Mouse (Mus musculus): ENCODE results near the gene Snrnp27. TPM values are rescaled to one million over a fixed set of nuclear protein-coding genes. Genes with fewer than 3 reads are reported as not detected.

The Snrnp27 gene
- total and polyA plus RNA-seq, 2 experiments from 2014 or later: 43.1 to 112 TPM

DNA sequence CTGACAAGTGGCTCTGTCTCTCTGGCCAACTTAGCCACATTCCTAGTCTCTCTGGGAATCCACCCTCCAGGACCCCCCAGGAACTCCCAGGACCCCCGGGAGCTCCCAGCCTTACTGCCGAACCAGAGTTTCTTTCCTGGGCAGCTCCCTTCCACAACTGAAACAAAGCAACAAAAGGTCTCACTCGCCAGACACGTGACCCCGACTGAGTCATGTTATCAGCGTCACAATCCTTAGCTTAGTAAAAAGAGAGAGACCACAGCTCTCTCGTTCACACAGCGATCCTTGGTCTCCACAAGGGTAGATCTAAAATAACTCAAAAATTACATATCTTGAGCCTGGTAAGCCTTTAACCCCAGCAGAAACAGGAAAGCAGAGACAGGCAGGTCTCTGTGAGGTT, 42.6 kb downstream of the Snrnp27 start:
- Histone ChIP-seq H3K9me3 (ENCODE audit: low read length) (no peaks in the 10 kb centered on the region), H3K4me1 (ENCODE audit: insufficient read depth, low read length) (no peaks in the 10 kb centered on the region), H3K4me2 (ENCODE audit: low read depth, low read length, poor library complexity, severe bottlenecking) (no peak overlapping the region), H3K9ac (replicated peaks; ENCODE audit: low read length, poor library complexity, severe bottlenecking) (no peak overlapping the region), H3K4me3 (ENCODE audit: low read depth, low read length) (no peak overlapping the region), H3K27me3 (ENCODE audit: insufficient read depth, low read length) (no peaks in the 10 kb centered on the region), H3K27ac (ENCODE audit: low read depth, low read length) (no peak overlapping the region), H3K36me3 (ENCODE audit: insufficient read depth, low read length) (no peaks in the 10 kb centered on the region)
- no peak for TF ChIP-seq CTCF (IDR thresholded peaks at IDR 0.05)
- no peak for DNase-seq (ENCODE audit: low spot score)
- 57% methylated on average over 8 of the region's 8 CpGs for WGBS
- ATAC-seq (ENCODE audit: low FRiP score): no peak

DNA sequence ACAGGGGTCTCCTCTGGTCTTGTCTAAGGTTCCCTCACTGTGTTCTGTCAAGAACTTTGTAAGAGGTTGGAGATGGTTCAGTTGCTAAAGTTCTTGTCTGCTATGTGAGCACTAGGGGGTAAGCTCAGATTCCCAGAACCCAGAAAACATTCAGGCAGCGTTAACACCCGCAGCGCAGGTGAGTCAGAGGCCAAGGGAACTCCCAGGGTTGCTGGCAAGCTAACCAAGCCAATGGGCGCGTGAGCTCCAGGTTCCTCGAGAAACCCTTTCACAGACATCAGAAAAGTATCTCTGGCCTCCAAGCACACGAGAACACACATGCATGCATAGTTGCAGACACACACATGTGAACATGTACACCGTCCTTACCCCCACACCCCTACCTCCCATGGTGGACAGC, 43.5 kb downstream of the Snrnp27 start:
- 87% methylated on average over 8 of the region's 8 CpGs for WGBS
- Histone ChIP-seq H3K9ac (replicated peaks; ENCODE audit: low read length, poor library complexity, severe bottlenecking) (no peak overlapping the region), H3K4me3 (ENCODE audit: low read depth, low read length) (no peak overlapping the region), H3K36me3 (ENCODE audit: insufficient read depth, low read length) (no peaks in the 10 kb centered on the region), H3K27me3 (ENCODE audit: insufficient read depth, low read length) (no peaks in the 10 kb centered on the region), H3K9me3 (ENCODE audit: low read length) (no peaks in the 10 kb centered on the region), H3K4me2 (ENCODE audit: low read depth, low read length, poor library complexity, severe bottlenecking) (no peak overlapping the region), H3K4me1 (ENCODE audit: insufficient read depth, low read length) (no peaks in the 10 kb centered on the region), H3K27ac (ENCODE audit: low read depth, low read length) (no peak overlapping the region)
- ATAC-seq (ENCODE audit: low FRiP score) (no peak), DNase-seq (ENCODE audit: low spot score) (no peak)
- TF ChIP-seq CTCF (IDR thresholded peaks at IDR 0.05): no peak

DNA sequence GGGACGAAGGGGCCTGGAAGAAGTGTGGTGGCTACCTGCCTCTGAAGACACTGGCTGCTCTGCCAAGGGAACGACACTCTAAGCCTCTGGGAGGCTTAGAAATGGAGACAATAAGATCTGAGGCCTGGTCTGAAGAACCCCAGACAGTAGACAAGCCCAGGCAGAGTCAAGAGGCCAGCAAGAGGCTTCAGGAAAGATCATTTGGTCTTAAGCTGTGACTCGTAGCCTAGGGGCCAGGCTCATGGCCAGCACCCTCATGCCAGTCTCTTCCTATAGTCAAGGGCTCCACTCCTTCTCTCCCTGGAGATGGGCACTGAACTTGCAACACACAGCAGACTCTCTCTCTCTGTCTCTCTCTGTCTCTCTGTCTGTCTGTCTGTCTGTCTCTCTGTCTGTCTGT, 44.2 kb downstream of the Snrnp27 start:
- no peak for TF ChIP-seq CTCF (IDR thresholded peaks at IDR 0.05)
- Histone ChIP-seq H3K4me2 (ENCODE audit: low read depth, low read length, poor library complexity, severe bottlenecking) (no peak overlapping the region), H3K27me3 (ENCODE audit: insufficient read depth, low read length) (no peaks in the 10 kb centered on the region), H3K4me1 (ENCODE audit: insufficient read depth, low read length) (no peaks in the 10 kb centered on the region), H3K4me3 (ENCODE audit: low read depth, low read length) (no peak overlapping the region), H3K9ac (replicated peaks; ENCODE audit: low read length, poor library complexity, severe bottlenecking) (no peak overlapping the region), H3K27ac (ENCODE audit: low read depth, low read length) (no peak overlapping the region), H3K9me3 (ENCODE audit: low read length) (no peaks in the 10 kb centered on the region), H3K36me3 (ENCODE audit: insufficient read depth, low read length) (no peaks in the 10 kb centered on the region)
- no peak for ATAC-seq (ENCODE audit: low FRiP score)
- WGBS: 61% methylated on average over 3 of the region's 3 CpGs
- DNase-seq (ENCODE audit: low spot score): no peak

DNA sequence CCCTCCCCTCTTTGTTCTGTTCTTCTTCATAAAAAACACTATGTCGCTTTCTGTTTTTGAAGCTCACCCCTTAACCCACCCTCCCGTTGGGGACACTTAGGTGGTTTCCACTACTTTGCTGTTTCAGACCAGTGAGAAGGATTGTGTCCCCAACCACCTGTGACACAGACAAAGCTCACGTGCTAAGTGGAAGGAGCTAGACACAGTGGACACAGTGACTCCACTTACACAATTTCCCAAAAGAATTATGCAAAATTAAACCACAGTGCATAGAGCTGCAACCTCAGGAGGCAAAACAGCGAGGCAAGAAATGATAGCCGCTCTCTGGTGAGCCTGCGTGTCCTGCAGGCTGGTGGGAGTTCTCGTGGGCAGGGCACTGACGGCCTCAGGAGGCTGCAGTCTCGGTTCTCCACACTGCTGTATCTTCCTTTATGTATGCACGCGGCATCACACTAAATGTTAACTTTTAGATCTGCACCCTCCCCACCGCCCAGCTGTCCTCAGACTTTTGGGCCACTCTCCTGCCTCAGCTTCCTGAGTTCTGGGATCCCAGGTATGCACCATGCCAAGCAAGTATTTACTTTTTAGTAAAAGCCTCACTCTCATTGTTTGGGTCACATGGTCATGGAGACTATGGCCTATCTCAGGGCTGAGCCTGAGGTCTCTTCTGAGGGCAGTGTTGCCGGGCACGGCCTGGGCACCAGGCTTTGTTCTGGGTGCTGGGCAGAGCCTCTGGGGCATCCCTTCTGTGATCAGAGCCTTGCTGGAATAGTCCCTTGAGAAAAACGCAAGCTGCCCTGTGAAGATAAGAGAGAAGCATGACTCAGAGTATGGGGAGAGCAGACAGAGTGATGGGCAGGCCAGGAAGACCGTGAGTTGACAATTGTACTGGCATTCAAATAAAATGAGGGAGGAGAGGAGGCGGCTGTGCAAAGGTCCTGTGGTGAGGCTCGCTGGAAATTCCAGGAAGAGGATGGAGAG, 44.9 kb downstream of the Snrnp27 start:
- WGBS: 79% methylated on average over 18 of the region's 18 CpGs
- no peak overlapping the region for H3K27ac ChIP-seq (ENCODE audit: low read depth, low read length)
- no peaks in the 10 kb centered on the region for H3K4me1 ChIP-seq (ENCODE audit: insufficient read depth, low read length)
- no peak overlapping the region for H3K9ac ChIP-seq (replicated peaks; ENCODE audit: low read length, poor library complexity, severe bottlenecking)
- no peak overlapping the region for H3K4me3 ChIP-seq (ENCODE audit: low read depth, low read length)
- H3K4me2 ChIP-seq (ENCODE audit: low read depth, low read length, poor library complexity, severe bottlenecking): no peak overlapping the region
- TF ChIP-seq CTCF (IDR thresholded peaks at IDR 0.05): no peak
- no peaks in the 10 kb centered on the region for H3K9me3 ChIP-seq (ENCODE audit: low read length)
- no peak for ATAC-seq (ENCODE audit: low FRiP score)
- DNase-seq (ENCODE audit: low spot score): no peak
- no peaks in the 10 kb centered on the region for H3K36me3 ChIP-seq (ENCODE audit: insufficient read depth, low read length)
- no peaks in the 10 kb centered on the region for H3K27me3 ChIP-seq (ENCODE audit: insufficient read depth, low read length)

DNA sequence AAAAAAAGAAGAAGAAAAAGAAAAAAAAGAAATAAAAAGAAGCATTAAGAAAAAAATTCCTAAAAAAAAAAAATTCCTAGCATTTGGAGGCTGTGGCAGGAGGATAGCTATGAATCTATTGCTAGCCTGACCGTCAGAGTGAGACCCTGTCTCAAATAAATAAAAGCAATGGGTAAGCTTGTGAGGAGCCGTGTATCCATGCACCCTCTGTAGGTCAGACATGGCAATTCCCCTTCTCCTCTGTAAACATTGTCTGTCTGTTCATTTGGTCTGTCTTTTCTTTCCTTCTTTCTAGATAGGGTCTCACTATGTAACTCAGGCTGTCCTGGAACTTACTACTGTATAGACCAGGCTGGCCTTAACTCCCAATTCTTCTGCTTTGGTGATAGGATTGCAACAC, 45.9 kb downstream of the Snrnp27 start:
- no peak overlapping the region for H3K4me2 ChIP-seq (ENCODE audit: low read depth, low read length, poor library complexity, severe bottlenecking)
- no peaks in the 10 kb centered on the region for H3K9me3 ChIP-seq (ENCODE audit: low read length)
- H3K36me3 ChIP-seq (ENCODE audit: insufficient read depth, low read length): no peaks in the 10 kb centered on the region
- H3K4me3 ChIP-seq (ENCODE audit: low read depth, low read length): no peak overlapping the region
- H3K27ac ChIP-seq (ENCODE audit: low read depth, low read length): no peak overlapping the region
- peak; percentile 65 for TF ChIP-seq CTCF (IDR thresholded peaks at IDR 0.05)
- 19% methylated on average over 2 of the region's 2 CpGs for WGBS
- H3K4me1 ChIP-seq (ENCODE audit: insufficient read depth, low read length): no peaks in the 10 kb centered on the region
- DNase-seq (ENCODE audit: low spot score) (peak; percentile 49), ATAC-seq (ENCODE audit: low FRiP score) (no peak)
- no peak overlapping the region for H3K9ac ChIP-seq (replicated peaks; ENCODE audit: low read length, poor library complexity, severe bottlenecking)
- no peaks in the 10 kb centered on the region for H3K27me3 ChIP-seq (ENCODE audit: insufficient read depth, low read length)

DNA sequence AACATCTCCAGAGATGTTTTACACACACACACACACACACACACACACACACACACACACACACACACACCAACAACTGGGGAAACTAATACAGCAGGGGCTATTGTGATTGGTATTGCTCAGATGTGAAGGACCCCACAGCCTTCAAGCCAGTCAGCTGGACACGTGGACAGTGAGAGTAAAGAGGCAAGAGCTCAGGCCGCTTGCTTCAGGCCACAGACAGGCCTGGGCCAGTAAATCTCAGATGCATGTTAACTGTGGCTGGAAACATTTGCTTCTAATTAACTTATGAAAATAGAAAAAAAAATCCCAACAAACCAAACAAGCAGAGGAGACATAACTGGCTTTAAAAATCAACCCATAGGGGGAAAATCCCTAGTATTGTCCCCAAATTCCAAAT, 46.5 kb downstream of the Snrnp27 start:
- H3K4me3 ChIP-seq (ENCODE audit: low read depth, low read length): no peak overlapping the region
- no peak overlapping the region for H3K27ac ChIP-seq (ENCODE audit: low read depth, low read length)
- ATAC-seq (ENCODE audit: low FRiP score) (no peak), DNase-seq (ENCODE audit: low spot score) (no peak)
- no peak for TF ChIP-seq CTCF (IDR thresholded peaks at IDR 0.05)
- H3K4me2 ChIP-seq (ENCODE audit: low read depth, low read length, poor library complexity, severe bottlenecking): no peak overlapping the region
- H3K9me3 ChIP-seq (ENCODE audit: low read length): no peaks in the 10 kb centered on the region
- H3K9ac ChIP-seq (replicated peaks; ENCODE audit: low read length, poor library complexity, severe bottlenecking): no peak overlapping the region
- H3K27me3 ChIP-seq (ENCODE audit: insufficient read depth, low read length): no peaks in the 10 kb centered on the region
- no peaks in the 10 kb centered on the region for H3K36me3 ChIP-seq (ENCODE audit: insufficient read depth, low read length)
- H3K4me1 ChIP-seq (ENCODE audit: insufficient read depth, low read length): no peaks in the 10 kb centered on the region
- 75% methylated on average over 2 of the region's 2 CpGs for WGBS

Measured in midbrain, postnatal 0 days (tissue).